Mouse (Mus musculus) kidney, postnatal 0 days (tissue): ENCODE data around the gene Osbpl10. TPM values are rescaled to one million over a fixed set of nuclear protein-coding genes. Genes with fewer than 3 reads are reported as not detected.

ENCODE experiments used
- ATAC-seq: fragments of 200-750 bp; cut with Nextera tagmentation; replicated peaks from 2 replicates; pipeline ENCODE4 v1.8.0; 2017; ENCODE audit warnings: low read depth, moderate number of reproducible peaks, moderate TSS enrichment, moderate library complexity; ENCODE audit not compliant: low FRiP score
- DNase-seq: peaks from one replicate; pipeline ENCODE4 v3.0.0-alpha.2; 2016; ENCODE audit warnings: low spot score
- H3K27ac ChIP-seq: fragments of 300-500 bp; sonication (generic); 2 replicates; pipeline ENCODE4 v1.5.1; 2014; ENCODE audit warnings: mild to moderate bottlenecking
- H3K27me3 ChIP-seq: fragments of 300-500 bp; sonication (generic); 2 replicates; pipeline ENCODE4 v1.6.1; 2014; ENCODE audit warnings: low read length, mixed read lengths; ENCODE audit not compliant: insufficient read depth
- H3K36me3 ChIP-seq: fragments of 300-500 bp; sonication (generic); 2 replicates; pipeline ENCODE4 v1.6.1; 2014; ENCODE audit warnings: low read length, mixed read lengths; ENCODE audit not compliant: insufficient read depth
- H3K4me1 ChIP-seq: fragments of 300-500 bp; sonication (generic); replicated peaks from 2 replicates; pipeline ENCODE4 v1.6.1; 2014; ENCODE audit warnings: antibody characterized with exemption, low read length, mixed read lengths; ENCODE audit not compliant: insufficient read depth
- H3K4me2 ChIP-seq: fragments of 300-500 bp; sonication (generic); 2 replicates; pipeline ENCODE4 v1.6.1; 2014; ENCODE audit warnings: mild to moderate bottlenecking, low read length, moderate library complexity, mixed read lengths
- H3K4me3 ChIP-seq: fragments of 300-500 bp; sonication (generic); replicated peaks from 2 replicates; pipeline ENCODE4 v1.5.1; 2014; ENCODE audit warnings: low read depth, low read length
- H3K9ac ChIP-seq: fragments of 300-500 bp; sonication (generic); 2 replicates; pipeline ENCODE4 v1.6.1; 2014; ENCODE audit warnings: low read depth, low read length
- H3K9me3 ChIP-seq: fragments of 300-500 bp; sonication (generic); replicated peaks from 2 replicates; pipeline ENCODE4 v1.6.1; 2016; ENCODE audit warnings: low read length, inconsistent platforms, mixed read lengths
- CTCF ChIP-seq: IDR thresholded peaks from 2 replicates; pipeline ENCODE4 v1.5.1; 2016; ENCODE audit warnings: antibody characterized with exemption, low read depth, mild to moderate bottlenecking, moderate library complexity
- WGBS: fragments of 180-500 bp; shearing (Covaris S2); extraction: QIAGEN DNeasy Blood & Tissue Kit; methylation state at CpG from one replicate; pipeline ENCODE4 v1.1.7; 2014; 5-methylcytosine and 5-hydroxymethylcytosine counted together
- polyA plus RNA-seq: library from polyadenylated mRNA; unstranded; fragments of >200 nt; fragmentation: Nextera tagmentation; extraction: Ambion mirVana; gene quantifications from 2 replicates; pipeline ENCODE4 v1.2.1, GENCODE M21; 2015

Osbpl10 gene
- polyA plus RNA-seq, 1 experiment from 2014 or later, result 2.8 TPM

- Histone ChIP-seq H3K36me3 (no peaks in the 10 kb centered on the region), H3K9ac (no peak overlapping the region), H3K4me1 (no peaks in the 10 kb centered on the region), H3K9me3 (no peaks in the 10 kb centered on the region), H3K4me2 (no peak overlapping the region), H3K27ac (no peak overlapping the region), H3K27me3 (no peaks in the 10 kb centered on the region), H3K4me3 (no peak overlapping the region)
- no peak for TF ChIP-seq CTCF
- ATAC-seq, result no peak
- DNase-seq, result no peak
- 70% methylated on average over 6 of the region's 6 CpGs for WGBS
Observed at GRCm38 (mm10) chr9:114988610-114989327, 10.4 kb downstream of the Osbpl10 start.

- no peak overlapping the region for H3K27ac ChIP-seq
- no peaks in the 10 kb centered on the region for H3K27me3 ChIP-seq
- no peaks in the 10 kb centered on the region for H3K4me1 ChIP-seq
- H3K9ac ChIP-seq, result no peak overlapping the region
- ATAC-seq (0 out of 2 replicates have a peak, but pooled peaks have one; percentile 26), DNase-seq (no peak)
- WGBS, result 82% methylated on average over 10 of the region's 10 CpGs
- H3K4me3 ChIP-seq, result no peak overlapping the region
- H3K4me2 ChIP-seq, result no peak overlapping the region
- TF ChIP-seq CTCF, result no peak
- no peaks in the 10 kb centered on the region for H3K9me3 ChIP-seq
- H3K36me3 ChIP-seq, result no peaks in the 10 kb centered on the region
Observed at GRCm38 (mm10) chr9:114990421-114990820, 12.1 kb downstream of the Osbpl10 start.

- no peak overlapping the region for H3K4me3 ChIP-seq
- no peak overlapping the region for H3K9ac ChIP-seq
- no peak overlapping the region for H3K4me2 ChIP-seq
- no peak for DNase-seq
- H3K36me3 ChIP-seq, result no peaks in the 10 kb centered on the region
- no peak for TF ChIP-seq CTCF
- no peak for ATAC-seq
- 88% methylated on average over 2 of the region's 2 CpGs for WGBS
- no peaks in the 10 kb centered on the region for H3K9me3 ChIP-seq
- no peaks in the 10 kb centered on the region for H3K4me1 ChIP-seq
- H3K27ac ChIP-seq, result no peak overlapping the region
- no peaks in the 10 kb centered on the region for H3K27me3 ChIP-seq
Observed at GRCm38 (mm10) chr9:114992528-114992927, 14.2 kb downstream of the Osbpl10 start.

- DNase-seq (no peak), ATAC-seq (no peak)
- Histone ChIP-seq H3K27ac (no peak overlapping the region), H3K4me2 (no peak overlapping the region), H3K27me3 (no peaks in the 10 kb centered on the region), H3K4me3 (no peak overlapping the region), H3K4me1 (no peaks in the 10 kb centered on the region), H3K9ac (no peak overlapping the region), H3K9me3 (no peaks in the 10 kb centered on the region), H3K36me3 (no peaks in the 10 kb centered on the region)
- WGBS, result 76% methylated on average over 4 of the region's 4 CpGs
- no peak for TF ChIP-seq CTCF
Observed at GRCm38 (mm10) chr9:114995250-114995649, 16.9 kb downstream of the Osbpl10 start.

GRCm38 (mm10) chr9:114995716-114996115 is 17.3 kb downstream of the Osbpl10 start:
- Histone ChIP-seq H3K4me2 (no peak overlapping the region), H3K4me3 (no peak overlapping the region), H3K4me1 (no peaks in the 10 kb centered on the region), H3K9ac (no peak overlapping the region), H3K27ac (no peak overlapping the region), H3K9me3 (no peaks in the 10 kb centered on the region), H3K27me3 (no peaks in the 10 kb centered on the region), H3K36me3 (no peaks in the 10 kb centered on the region)
- no peak for TF ChIP-seq CTCF
- no peak for ATAC-seq
- 93% methylated on average over 4 of the region's 4 CpGs for WGBS
- DNase-seq, result no peak

GRCm38 (mm10) chr9:114996489-114996888 is 18.1 kb downstream of the Osbpl10 start:
- no peaks in the 10 kb centered on the region for H3K4me1 ChIP-seq
- no peak overlapping the region for H3K4me3 ChIP-seq
- DNase-seq (no peak), ATAC-seq (no peak)
- H3K27me3 ChIP-seq, result no peaks in the 10 kb centered on the region
- H3K9ac ChIP-seq, result no peak overlapping the region
- H3K9me3 ChIP-seq, result no peaks in the 10 kb centered on the region
- no peak overlapping the region for H3K27ac ChIP-seq
- no peak for TF ChIP-seq CTCF
- H3K36me3 ChIP-seq, result no peaks in the 10 kb centered on the region
- H3K4me2 ChIP-seq, result no peak overlapping the region
- 97% methylated on average over 6 of the region's 6 CpGs for WGBS
